Mouse (Mus musculus): ENCODE measurements around the gene Krtap2-4. TPM values are rescaled to one million over a fixed set of nuclear protein-coding genes. Genes with fewer than 3 reads are reported as not detected.
"Not testable (repeated sequence)": the region's sequence is repeated elsewhere in the genome, so short reads cannot be mapped to it uniquely, and the experiment has no call there.

Gene Krtap2-4
- 0.22 and 0.37 TPM in 2 replicates for polyA plus RNA-seq (2012; rRNA removed)

- no peaks in the 10 kb centered on the region for H3K36me3 ChIP-seq (ENCODE audit: control insufficient read depth, insufficient read depth, low read length)
- TF ChIP-seq CTCF (IDR thresholded peaks at IDR 0.05; ENCODE audit: borderline replicate concordance, control insufficient read depth, extremely low read depth, insufficient read depth, low read length, poor library complexity) (no peak), POLR2A (IDR thresholded peaks at IDR 0.05; ENCODE audit: control insufficient read depth, extremely low read depth, insufficient read depth, low read length, poor library complexity) (no peak)
- H3K4me3 ChIP-seq (ENCODE audit: control insufficient read depth, insufficient read depth, low read length): no peak within 1 kb of the TSS
- WGBS: 58% methylated on average over 3 of the region's 3 CpGs
- H3K4me1 ChIP-seq (replicated peaks; ENCODE audit: control insufficient read depth, insufficient read depth, low read length): no peaks in the 10 kb centered on the region
- DNase-seq: no peak
- H3K27me3 ChIP-seq (ENCODE audit: control insufficient read depth, insufficient read depth, low read length): no peaks in the 10 kb centered on the region
- no peak within 1 kb of the TSS for H3K27ac ChIP-seq (ENCODE audit: control insufficient read depth, insufficient read depth, low read length)
These were observed at the start of gene Krtap2-4 for GRCm38 (mm10) chr11:99614796-99615363. Gene Krtap2-4, minus strand, starts transcription at chr11:99614846.

DNA sequence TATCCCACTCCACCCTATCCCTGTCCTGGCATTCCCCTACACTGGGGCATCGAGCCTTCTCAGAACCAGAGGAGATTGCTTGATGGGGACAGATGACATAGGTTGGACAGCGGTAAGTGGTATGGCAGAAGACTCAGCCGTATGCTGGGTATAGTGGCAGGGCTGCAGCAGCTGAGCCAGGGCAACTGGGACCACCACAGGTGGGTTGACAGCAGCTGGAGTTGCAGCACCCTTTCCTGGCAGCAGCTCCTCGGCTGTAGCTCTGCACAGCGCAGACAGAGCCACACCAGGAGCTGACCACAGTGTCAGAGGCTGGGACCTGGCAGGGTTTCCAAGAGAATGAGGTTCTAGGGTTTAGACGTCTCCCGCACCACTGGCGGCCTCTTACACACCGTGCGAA, 48.2 kb upstream of the Krtap2-4 start:
- DNase-seq: no peak
- Histone ChIP-seq H3K4me1 (replicated peaks; ENCODE audit: control insufficient read depth, insufficient read depth, low read length) (no peaks in the 10 kb centered on the region), H3K27me3 (ENCODE audit: control insufficient read depth, insufficient read depth, low read length) (no peaks in the 10 kb centered on the region), H3K4me3 (ENCODE audit: control insufficient read depth, insufficient read depth, low read length) (no peak overlapping the region), H3K27ac (ENCODE audit: control insufficient read depth, insufficient read depth, low read length) (no peak overlapping the region), H3K36me3 (ENCODE audit: control insufficient read depth, insufficient read depth, low read length) (no peaks in the 10 kb centered on the region)
- 90% methylated on average over 10 of the region's 10 CpGs for WGBS
- TF ChIP-seq CTCF (IDR thresholded peaks at IDR 0.05; ENCODE audit: borderline replicate concordance, control insufficient read depth, extremely low read depth, insufficient read depth, low read length, poor library complexity) (no peak), POLR2A (IDR thresholded peaks at IDR 0.05; ENCODE audit: control insufficient read depth, extremely low read depth, insufficient read depth, low read length, poor library complexity) (no peak)

DNA sequence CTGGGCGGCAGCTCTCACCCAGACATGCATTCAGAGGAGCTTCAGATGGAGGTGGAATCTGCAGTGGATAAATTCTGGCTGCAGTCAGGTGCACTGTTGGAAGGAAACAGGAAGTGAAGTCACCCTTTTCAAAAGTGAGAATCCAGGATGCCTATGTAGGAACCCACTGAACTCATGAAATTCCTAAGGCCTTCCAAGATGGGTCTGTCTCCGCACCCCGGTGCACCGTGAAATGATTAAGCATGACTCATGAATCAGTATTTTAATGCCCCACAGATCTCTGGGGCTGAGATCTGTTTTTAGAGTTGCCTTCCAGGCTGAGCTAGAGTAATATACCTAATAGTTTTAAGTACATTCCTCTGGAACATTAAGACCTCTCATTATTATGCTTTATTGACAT, 44.6 kb upstream of the Krtap2-4 start:
- 94% methylated on average over 4 of the region's 4 CpGs for WGBS
- no peaks in the 10 kb centered on the region for H3K4me1 ChIP-seq (replicated peaks; ENCODE audit: control insufficient read depth, insufficient read depth, low read length)
- no peak overlapping the region for H3K4me3 ChIP-seq (ENCODE audit: control insufficient read depth, insufficient read depth, low read length)
- H3K27ac ChIP-seq (ENCODE audit: control insufficient read depth, insufficient read depth, low read length): no peak overlapping the region
- no peak for DNase-seq
- TF ChIP-seq CTCF (IDR thresholded peaks at IDR 0.05; ENCODE audit: borderline replicate concordance, control insufficient read depth, extremely low read depth, insufficient read depth, low read length, poor library complexity): no peak
- TF ChIP-seq POLR2A (IDR thresholded peaks at IDR 0.05; ENCODE audit: control insufficient read depth, extremely low read depth, insufficient read depth, low read length, poor library complexity): no peak
- no peaks in the 10 kb centered on the region for H3K27me3 ChIP-seq (ENCODE audit: control insufficient read depth, insufficient read depth, low read length)
- no peaks in the 10 kb centered on the region for H3K36me3 ChIP-seq (ENCODE audit: control insufficient read depth, insufficient read depth, low read length)

- not testable (repeated sequence) for DNase-seq; H3K4me3 ChIP-seq (ENCODE audit: control insufficient read depth, insufficient read depth, low read length); H3K36me3 ChIP-seq (ENCODE audit: control insufficient read depth, insufficient read depth, low read length); H3K27me3 ChIP-seq (ENCODE audit: control insufficient read depth, insufficient read depth, low read length); H3K4me1 ChIP-seq (replicated peaks; ENCODE audit: control insufficient read depth, insufficient read depth, low read length); H3K27ac ChIP-seq (ENCODE audit: control insufficient read depth, insufficient read depth, low read length)
- WGBS: 56% methylated on average over 10 of the region's 10 CpGs
These were observed 43.9 kb upstream of the Krtap2-4 start, which contains the start of gene Gm11563 for GRCm38 (mm10) chr11:99658467-99659010. Gene Gm11563, minus strand, starts transcription at chr11:99658960.

GRCm38 (mm10) chr11:99657051-99657450, 42.4 kb upstream of the Krtap2-4 start:
- TF ChIP-seq POLR2A (IDR thresholded peaks at IDR 0.05; ENCODE audit: control insufficient read depth, extremely low read depth, insufficient read depth, low read length, poor library complexity) (no peak), CTCF (IDR thresholded peaks at IDR 0.05; ENCODE audit: borderline replicate concordance, control insufficient read depth, extremely low read depth, insufficient read depth, low read length, poor library complexity) (no peak)
- H3K4me1 ChIP-seq (replicated peaks; ENCODE audit: control insufficient read depth, insufficient read depth, low read length): no peaks in the 10 kb centered on the region
- no peak overlapping the region for H3K27ac ChIP-seq (ENCODE audit: control insufficient read depth, insufficient read depth, low read length)
- no peaks in the 10 kb centered on the region for H3K27me3 ChIP-seq (ENCODE audit: control insufficient read depth, insufficient read depth, low read length)
- no peak for DNase-seq
- no peak overlapping the region for H3K4me3 ChIP-seq (ENCODE audit: control insufficient read depth, insufficient read depth, low read length)
- WGBS: 70% methylated on average over 5 of the region's 5 CpGs
- no peaks in the 10 kb centered on the region for H3K36me3 ChIP-seq (ENCODE audit: control insufficient read depth, insufficient read depth, low read length)

- 89% methylated on average over 2 of the region's 2 CpGs for WGBS
- DNase-seq: no peak
- Histone ChIP-seq H3K4me1 (replicated peaks; ENCODE audit: control insufficient read depth, insufficient read depth, low read length) (no peaks in the 10 kb centered on the region), H3K27ac (ENCODE audit: control insufficient read depth, insufficient read depth, low read length) (no peak within 1 kb of the TSS), H3K27me3 (ENCODE audit: control insufficient read depth, insufficient read depth, low read length) (no peaks in the 10 kb centered on the region), H3K36me3 (ENCODE audit: control insufficient read depth, insufficient read depth, low read length) (no peaks in the 10 kb centered on the region), H3K4me3 (ENCODE audit: control insufficient read depth, insufficient read depth, low read length) (no peak within 1 kb of the TSS)
- no peak for TF ChIP-seq CTCF (IDR thresholded peaks at IDR 0.05; ENCODE audit: borderline replicate concordance, control insufficient read depth, extremely low read depth, insufficient read depth, low read length, poor library complexity)
- TF ChIP-seq POLR2A (IDR thresholded peaks at IDR 0.05; ENCODE audit: control insufficient read depth, extremely low read depth, insufficient read depth, low read length, poor library complexity): no peak
These were observed 35.5 kb upstream of the Krtap2-4 start, which contains the start of gene Gm11555 for GRCm38 (mm10) chr11:99650136-99650535. Gene Gm11555, minus strand, starts transcription at chr11:99650236.

DNA sequence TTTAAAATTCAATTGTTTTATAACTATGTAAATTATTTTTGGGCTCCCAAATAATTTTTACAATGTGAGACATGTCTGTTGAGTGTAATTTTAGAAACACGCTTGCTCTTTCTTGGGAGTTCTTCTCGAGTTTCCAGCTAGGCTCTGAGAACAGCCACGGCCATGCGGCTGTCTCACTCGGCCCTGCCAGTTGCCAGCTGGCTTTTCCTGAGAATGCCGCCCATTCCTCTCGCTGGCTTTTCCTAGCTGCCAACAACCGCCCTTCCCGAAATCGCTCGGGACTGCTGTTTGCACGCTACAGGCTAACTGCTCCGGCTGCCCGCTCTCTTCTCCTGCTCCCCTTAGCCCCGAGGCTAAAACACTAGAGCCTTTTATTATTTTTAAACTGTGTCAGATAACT, 31.8 kb upstream of the Krtap2-4 start:
- Histone ChIP-seq H3K4me3 (ENCODE audit: control insufficient read depth, insufficient read depth, low read length) (no peak overlapping the region), H3K36me3 (ENCODE audit: control insufficient read depth, insufficient read depth, low read length) (no peaks in the 10 kb centered on the region), H3K4me1 (replicated peaks; ENCODE audit: control insufficient read depth, insufficient read depth, low read length) (no peaks in the 10 kb centered on the region), H3K27me3 (ENCODE audit: control insufficient read depth, insufficient read depth, low read length) (no peaks in the 10 kb centered on the region), H3K27ac (ENCODE audit: control insufficient read depth, insufficient read depth, low read length) (no peak overlapping the region)
- WGBS: 91% methylated on average over 15 of the region's 15 CpGs
- TF ChIP-seq POLR2A (IDR thresholded peaks at IDR 0.05; ENCODE audit: control insufficient read depth, extremely low read depth, insufficient read depth, low read length, poor library complexity) (no peak), CTCF (IDR thresholded peaks at IDR 0.05; ENCODE audit: borderline replicate concordance, control insufficient read depth, extremely low read depth, insufficient read depth, low read length, poor library complexity) (no peak)
- no peak for DNase-seq
